Mouse (Mus musculus) MEL (cell line): ENCODE measurements around the gene Heatr3. TPM values are rescaled to one million over a fixed set of nuclear protein-coding genes. Genes with fewer than 3 reads are reported as not detected.

Experiments
- DNase-seq: peaks from one replicate; pipeline ENCODE4 v3.0.0; 2011; ENCODE audit warnings: low read depth, low spot score
- H3K27ac ChIP-seq: 2 replicates; pipeline ENCODE4 v1.5.1; 2012; ENCODE audit warnings: low read depth, mild to moderate bottlenecking, control low read depth, low read length, moderate library complexity; ENCODE audit not compliant: control insufficient read depth
- H3K27me3 ChIP-seq, 2 experiments: fragments of 150-350 bp in 1 of 2; sonication (generic) in 1 of 2; 2 replicates each; pipeline ENCODE4 v1.6.1; 2012; ENCODE audit warnings: low read length in 2 of 2, mild to moderate bottlenecking in 2 of 2, improper control_type of control experiment in 1 of 2, moderate library complexity in 1 of 2; ENCODE audit not compliant: insufficient read depth in 2 of 2, control insufficient read depth in 1 of 2
- H3K36me3 ChIP-seq, 2 experiments: 2 replicates each; pipeline ENCODE4 v1.6.1; 2012 to 2014; ENCODE audit warnings: low read length in 2 of 2, improper control_type of control experiment in 1 of 2, inconsistent platforms in 1 of 2, mild to moderate bottlenecking in 1 of 2; ENCODE audit not compliant: insufficient read depth in 2 of 2, control insufficient read depth in 1 of 2
- H3K4me1 ChIP-seq, 2 experiments: fragments of 150-350 bp in 1 of 2; sonication (generic) in 1 of 2; 2 replicates each; pipeline ENCODE4 v1.6.1; 2012; ENCODE audit warnings: low read length in 2 of 2, improper control_type of control experiment in 1 of 2, mild to moderate bottlenecking in 1 of 2; ENCODE audit not compliant: insufficient read depth in 2 of 2, control insufficient read depth in 1 of 2
- H3K4me3 ChIP-seq, 2 experiments: fragments of 150-350 bp in 1 of 2; sonication (generic) in 1 of 2; 2 replicates each; pipeline ENCODE4 v1.5.1; 2012; ENCODE audit warnings: low read depth in 2 of 2, low read length in 2 of 2, mild to moderate bottlenecking in 2 of 2, moderate library complexity in 2 of 2, control low read depth in 1 of 2, improper control_type of control experiment in 1 of 2; ENCODE audit not compliant: control insufficient read depth in 1 of 2, insufficient read depth in 1 of 2
- H3K79me2 ChIP-seq: 2 replicates; pipeline ENCODE4 v1.6.1; 2012; ENCODE audit warnings: mild to moderate bottlenecking, low read length, moderate library complexity; ENCODE audit not compliant: control insufficient read depth, poor library complexity, insufficient read depth
- H3K9ac ChIP-seq: 2 replicates; pipeline ENCODE4 v1.6.1; 2012; ENCODE audit warnings: low read depth, mild to moderate bottlenecking, control low read depth, low read length, moderate library complexity; ENCODE audit not compliant: control insufficient read depth, poor library complexity, severe bottlenecking
- H3K9me3 ChIP-seq: fragments of 150-350 bp; sonication (generic); replicated peaks from 2 replicates; pipeline ENCODE4 v1.6.1; 2012; ENCODE audit warnings: mild to moderate bottlenecking, low read length, improper control_type of control experiment, moderate library complexity; ENCODE audit not compliant: insufficient read depth
- BHLHE40 ChIP-seq: IDR thresholded peaks from 2 replicates; pipeline ENCODE4 v1.6.1; 2012; ENCODE audit warnings: low read depth, mild to moderate bottlenecking, inconsistent platforms, low read length, improper control_type of control experiment, borderline replicate concordance
- CTCF ChIP-seq, 3 experiments: IDR thresholded peaks in 2 of 3; conservative IDR thresholded peaks in 1 of 3; 2 replicates each; pipeline ENCODE4 v1.5.1; 2011 to 2012; ENCODE audit warnings: low read length in 3 of 3, low read depth in 2 of 3, mild to moderate bottlenecking in 2 of 3, improper control_type of control experiment in 1 of 3, inconsistent platforms in 1 of 3, mixed read lengths in 1 of 3, moderate library complexity in 1 of 3; ENCODE audit not compliant: control insufficient read depth in 1 of 3, insufficient read depth in 1 of 3, poor library complexity in 1 of 3, severe bottlenecking in 1 of 3
- E2F4 ChIP-seq: IDR thresholded peaks from 2 replicates; pipeline ENCODE4 v1.6.1; 2011; ENCODE audit warnings: low read depth, low read length, improper control_type of control experiment, borderline replicate concordance
- ELF1 ChIP-seq: IDR thresholded peaks from 2 replicates; pipeline ENCODE4 v1.6.1; 2014; ENCODE audit warnings: low read depth, mild to moderate bottlenecking, inconsistent platforms, low read length, improper control_type of control experiment, moderate library complexity
- EP300 ChIP-seq, 2 experiments: IDR thresholded peaks; 2 replicates each; pipeline ENCODE4 v1.6.1; 2011; ENCODE audit warnings: improper control_type of control experiment in 2 of 2, low read length in 2 of 2, low read depth in 1 of 2, mild to moderate bottlenecking in 1 of 2
- GATA1 ChIP-seq: IDR thresholded peaks from 2 replicates; pipeline ENCODE4 v1.6.1; 2011; ENCODE audit warnings: low read depth, low read length, improper control_type of control experiment
- HCFC1 ChIP-seq: IDR thresholded peaks from 2 replicates; pipeline ENCODE4 v1.6.1; 2012; ENCODE audit warnings: low read depth, mild to moderate bottlenecking, inconsistent platforms, low read length, improper control_type of control experiment, moderate library complexity
- MAFK ChIP-seq: IDR thresholded peaks from 2 replicates; pipeline ENCODE4 v1.6.1; 2011; ENCODE audit warnings: low read depth, mild to moderate bottlenecking, low read length, improper control_type of control experiment, borderline replicate concordance
- MAX ChIP-seq: IDR thresholded peaks from 2 replicates; pipeline ENCODE4 v1.6.1; 2011; ENCODE audit warnings: low read length, improper control_type of control experiment
- MXI1 ChIP-seq: IDR thresholded peaks from 2 replicates; pipeline ENCODE4 v1.6.1; 2011; ENCODE audit warnings: mild to moderate bottlenecking, low read depth, low read length, improper control_type of control experiment
- MYB ChIP-seq: IDR thresholded peaks from 2 replicates; pipeline ENCODE4 v1.6.1; 2011; ENCODE audit warnings: mild to moderate bottlenecking, low read depth, low read length, improper control_type of control experiment
- NELFE ChIP-seq: IDR thresholded peaks from 2 replicates; pipeline ENCODE4 v1.6.1; 2011; ENCODE audit warnings: low read depth, low read length, improper control_type of control experiment
- NRF1 ChIP-seq: IDR thresholded peaks from 2 replicates; pipeline ENCODE4 v1.6.1; 2014; ENCODE audit warnings: low read depth, mild to moderate bottlenecking, inconsistent platforms, low read length, improper control_type of control experiment, moderate library complexity; ENCODE audit not compliant: poor library complexity, insufficient read depth, severe bottlenecking
- POLR2AphosphoS2 ChIP-seq: IDR thresholded peaks from 2 replicates; pipeline ENCODE4 v1.6.1; 2011; ENCODE audit warnings: low read length, improper control_type of control experiment
- POLR2AphosphoS5 ChIP-seq: IDR thresholded peaks from 2 replicates; pipeline ENCODE4 v1.6.1; 2012; ENCODE audit warnings: low read depth, borderline replicate concordance, mild to moderate bottlenecking, inconsistent platforms, low read length, moderate library complexity, mixed read lengths
- RAD21 ChIP-seq: IDR thresholded peaks from 2 replicates; pipeline ENCODE4 v1.6.1; 2011; ENCODE audit warnings: mild to moderate bottlenecking, low read depth, low read length, improper control_type of control experiment
- SIN3A ChIP-seq: IDR thresholded peaks from 2 replicates; pipeline ENCODE4 v1.6.1; 2012; ENCODE audit warnings: low read length, improper control_type of control experiment, inconsistent platforms
- SMC3 ChIP-seq: IDR thresholded peaks from 2 replicates; pipeline ENCODE4 v1.6.1; 2011; ENCODE audit warnings: low read depth, low read length, improper control_type of control experiment
- TAL1 ChIP-seq: IDR thresholded peaks from 2 replicates; pipeline ENCODE4 v1.6.1; 2012; ENCODE audit warnings: mild to moderate bottlenecking, inconsistent platforms, low read length, moderate library complexity, mixed read lengths
- TBP ChIP-seq: IDR thresholded peaks from 2 replicates; pipeline ENCODE4 v1.8.0; 2011; ENCODE audit warnings: low read depth, low read length, improper control_type of control experiment
- TCF12 ChIP-seq: IDR thresholded peaks from 2 replicates; pipeline ENCODE4 v1.6.1; 2014; ENCODE audit warnings: low read depth, mild to moderate bottlenecking, inconsistent platforms, low read length, improper control_type of control experiment, moderate library complexity
- UBTF ChIP-seq: IDR thresholded peaks from 2 replicates; pipeline ENCODE4 v1.6.1; 2012; ENCODE audit warnings: low read depth, mild to moderate bottlenecking, inconsistent platforms, low read length, improper control_type of control experiment, moderate library complexity, borderline replicate concordance; ENCODE audit not compliant: insufficient read depth
- ZC3H11A ChIP-seq: IDR thresholded peaks from 2 replicates; pipeline ENCODE4 v1.6.1; 2012; ENCODE audit warnings: low read depth, mild to moderate bottlenecking, inconsistent platforms, low read length, improper control_type of control experiment
- ZKSCAN1 ChIP-seq: IDR thresholded peaks from 2 replicates; pipeline ENCODE4 v1.6.1; 2012; ENCODE audit warnings: low read depth, mild to moderate bottlenecking, inconsistent platforms, low read length, improper control_type of control experiment, moderate library complexity
- ZMIZ1 ChIP-seq: IDR thresholded peaks from 2 replicates; pipeline ENCODE4 v1.6.1; 2012; ENCODE audit warnings: low read depth, mild to moderate bottlenecking, inconsistent platforms, low read length, improper control_type of control experiment, moderate library complexity
- ZNF384 ChIP-seq: IDR thresholded peaks from 2 replicates; pipeline ENCODE4 v1.6.1; 2012; ENCODE audit warnings: low read depth, mild to moderate bottlenecking, inconsistent platforms, low read length, improper control_type of control experiment
- polyA plus RNA-seq, 2 experiments: library from polyadenylated mRNA; stranded (reverse) in 1 of 2; unstranded in 1 of 2; fragments of >175 nt in 1 of 2; fragments of >200 nt in 1 of 2; gene quantifications; 2 replicates each; pipeline versions ENCODE4 v1.2.1 to v1.2.4; 2012; ENCODE audit warnings: low replicate concordance in 2 of 2, low read depth in 1 of 2; ENCODE audit not compliant: insufficient read length in 2 of 2, insufficient read depth in 1 of 2, missing spikeins in 1 of 2
- total RNA-seq: library from RNA; depleted of rRNA; stranded (reverse); fragments of 300-350 nt; gene quantifications from 2 replicates; pipeline ENCODE4 v1.2.3, GENCODE M21; 2012

Gene Heatr3
- total and polyA plus RNA-seq, 3 experiments = 59.6 to 60.3 TPM; not detected in 1

DNA sequence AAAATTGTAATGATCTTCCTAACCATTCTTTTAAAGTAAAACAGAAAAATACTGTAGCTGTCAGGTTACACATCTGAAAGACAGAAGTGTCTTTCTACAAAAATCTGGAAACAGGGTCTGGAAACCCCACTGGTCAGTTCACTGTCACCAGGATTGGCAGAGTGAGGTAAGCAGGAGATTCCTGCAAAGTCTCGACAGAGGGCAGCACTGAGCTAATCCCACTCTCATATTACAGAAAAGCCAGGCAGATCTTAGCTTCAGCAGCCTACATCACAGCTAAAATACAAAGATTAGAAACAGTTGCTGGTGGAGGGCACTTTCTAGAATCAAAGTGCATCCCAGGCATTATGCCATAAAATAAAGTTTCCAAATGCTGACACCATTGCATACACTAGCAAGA is 38.1 kb upstream of the Heatr3 start:
- H3K27ac ChIP-seq = no peak overlapping the region
- no peaks in the 10 kb centered on the region for H3K9me3 ChIP-seq
- TF ChIP-seq TBP (no peak), SMC3 (peak; percentile 63), MYB (no peak), MAX (no peak), ZMIZ1 (no peak), RAD21 (peak; percentile 40), ZC3H11A (peak; percentile 16; the same call in 1 of the 2 replicates), GATA1 (no peak), EP300 (IDR thresholded peaks at IDR 0.05; ENCODE audit: low read depth in 1 of 2, low read length in 2 of 2) (no peak), NRF1 (no peak), MAFK (no peak), ZKSCAN1 (no peak), POLR2AphosphoS2 (no peak), BHLHE40 (no peak), NELFE (no peak), CTCF (IDR thresholded peaks at IDR 0.05 in 2 of 3, conservative IDR thresholded peaks at IDR 0.05 in 1 of 3; ENCODE audit: control insufficient read depth in 1 of 3, insufficient read depth in 1 of 3, low read depth in 2 of 3, low read length in 3 of 3, poor library complexity in 1 of 3, severe bottlenecking in 1 of 3) (peak; percentile 61 to 89 (median 75)), UBTF (no peak), HCFC1 (no peak)
- H3K9ac ChIP-seq = no peak overlapping the region
- H3K27me3 ChIP-seq = no peaks in the 10 kb centered on the region; a peak in 1 of 4 replicates
- no peaks in the 10 kb centered on the region for H3K4me1 ChIP-seq
- DNase-seq = peak; percentile 70
- H3K79me2 ChIP-seq = no peaks in the 10 kb centered on the region
- H3K36me3 ChIP-seq = no peaks in the 10 kb centered on the region
- no peak overlapping the region for H3K4me3 ChIP-seq

DNA sequence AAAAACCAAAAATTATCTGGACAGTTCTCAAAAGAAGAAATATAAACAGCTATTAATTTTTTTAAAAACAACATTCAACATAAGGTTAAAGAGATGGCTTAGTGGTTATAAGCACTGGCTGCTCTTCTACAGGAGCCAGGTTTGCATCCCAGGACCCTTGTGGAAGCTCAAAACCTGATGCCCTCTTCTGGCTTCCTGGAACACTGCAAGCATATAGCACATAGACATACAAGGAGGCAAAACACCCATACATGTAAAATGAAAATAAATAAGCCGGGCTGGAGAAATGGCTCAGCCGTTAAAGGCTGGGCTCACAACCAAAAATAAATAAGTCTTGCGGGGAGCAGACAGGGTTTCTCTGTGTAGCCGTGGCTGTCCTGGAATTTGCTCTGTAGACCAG is 28.4 kb upstream of the Heatr3 start:
- H3K27ac ChIP-seq = no peak overlapping the region
- TF ChIP-seq ZNF384 (no peak), SIN3A (no peak), TCF12 (no peak), POLR2AphosphoS5 (no peak), SMC3 (0 out of 2 replicates have a peak, but pooled peaks have one; percentile 20), ELF1 (no peak), CTCF (IDR thresholded peaks at IDR 0.05 in 2 of 3, conservative IDR thresholded peaks at IDR 0.05 in 1 of 3; ENCODE audit: control insufficient read depth in 1 of 3, insufficient read depth in 1 of 3, low read depth in 2 of 3, low read length in 3 of 3, poor library complexity in 1 of 3, severe bottlenecking in 1 of 3) (peak in 1 of 3 experiments; percentile 21; a peak in 2 of 6 replicates), E2F4 (no peak), NRF1 (no peak), MXI1 (no peak), ZKSCAN1 (no peak), TAL1 (no peak)
- DNase-seq = peak; percentile 23

More for the DNA sequence above, 28.4 kb upstream of the Heatr3 start:
- H3K4me3 ChIP-seq = no peak overlapping the region
- H3K27me3 ChIP-seq = peaks cover 4 to 9% of the 10 kb centered on the region in 2 experiments; a peak in 3 of 4 replicates
- H3K9ac ChIP-seq = no peak overlapping the region
- no peaks in the 10 kb centered on the region for H3K4me1 ChIP-seq
- no peaks in the 10 kb centered on the region for H3K36me3 ChIP-seq
- H3K79me2 ChIP-seq = no peaks in the 10 kb centered on the region
- no peaks in the 10 kb centered on the region for H3K9me3 ChIP-seq
